ENCODE assay signal across 9 mouse cellular contexts in genomic region chrX:47976551-47976950, GRCm38 (mm10). TPM values are rescaled to one million over a fixed set of nuclear protein-coding genes. Genes with fewer than 3 reads are reported as not detected.
DNase-seq lines count a peak whose midpoint lies in the region; ATAC-seq lines count a peak whose summit lies in the region.
"Had no signal": no experiment of that assay in that cellular context is flagged by ENCODE, and none has a peak within 500 bp of the region (broad histone marks: within the 10 kb centered on the region; RNA-seq: fewer than 3 reads in every experiment).

No protein-coding gene starts in this region.

- no peaks in the 10 kb centered on the region for H3K4me1 ChIP-seq in hindbrain, embryonic 14.5 days (replicated peaks; ENCODE audit: control insufficient read depth, insufficient read depth, low read length)

- no peak for DNase-seq in frontal cortex, postnatal 10 days (ENCODE audit: low spot score in 2 of 2)
- DNase-seq in lung, adult 18-20 months: peak; percentile 23 to 43
- no peak for DNase-seq in lung, postnatal 14 days
- peak; percentile 29 for DNase-seq in c-Kit-positive CD71-negative TER-119-negative erythroid progenitor cells, embryonic 14.5 days (ENCODE audit: low read depth)
- no peak for DNase-seq in hindbrain, embryonic 14.5 days (ENCODE audit: low spot score)
- DNase-seq in yolk sac, embryonic 10.5 days (ENCODE audit: low spot score): no peak

- no peaks in the 10 kb centered on the region for H3K9me3 ChIP-seq in hindbrain, embryonic 14.5 days (ENCODE audit: control insufficient read depth, low read length)

- no peak overlapping the region for H3K27ac ChIP-seq in hindbrain, embryonic 14.5 days

- H3K36me3 ChIP-seq in hindbrain, embryonic 14.5 days (replicated peaks; ENCODE audit: control insufficient read depth, insufficient read depth): no peaks in the 10 kb centered on the region

- no peaks in the 10 kb centered on the region for H3K27me3 ChIP-seq in hindbrain, embryonic 14.5 days (ENCODE audit: control insufficient read depth, insufficient read depth, low read length)

- 81% methylated on average over 4 of the region's 4 CpGs for WGBS in hindbrain, embryonic 14.5 days

- H3K4me3 ChIP-seq in hindbrain, embryonic 14.5 days (replicated peaks; ENCODE audit: low read length): no peak overlapping the region
- H3K4me3 ChIP-seq: erythroblast, embryonic 14.5 days had no signal

- peak; percentile 96 for ATAC-seq in frontal cortex, adult (ENCODE audit: low TSS enrichment)
- peak; percentile 60 for ATAC-seq in neutrophil, adult 5-6 weeks (ENCODE audit: extremely low read depth, insufficient number of reproducible peaks, low FRiP score, poor library complexity, severe bottlenecking)
- no peak for ATAC-seq in hindbrain, embryonic 14.5 days (ENCODE audit: low FRiP score)

- no peak overlapping the region for H3K4me2 ChIP-seq in hindbrain, embryonic 14.5 days (replicated peaks)

- H3K9ac ChIP-seq in hindbrain, embryonic 14.5 days: no peak overlapping the region

RNA-seq across cellular contexts. Expression of gene Apln, which starts 58.1 kb away (rescaled TPM):
- 1.3 and 1.5 TPM in 2 replicates for total RNA-seq in neutrophil, adult 5-6 weeks (2017)
- 1.7 and 2.0 TPM in 2 replicates for polyA plus RNA-seq in hindbrain, embryonic 14.5 days (2014; fragmentation: Nextera tagmentation; extraction: Ambion mirVana)
- polyA plus RNA-seq: erythroblast, embryonic 14.5 days had no signal

Comparison
In these comparisons a context has a peak if more than half of its experiments do, and no peak if none do; other contexts are left out.
1. DNase-seq: peak in lung, adult 18-20 months (2 of 2) and c-Kit-positive CD71-negative TER-119-negative erythroid progenitor cells, embryonic 14.5 days (single experiment); none in frontal cortex, postnatal 10 days (0 of 2), lung, postnatal 14 days (single experiment), hindbrain, embryonic 14.5 days (single experiment) and yolk sac, embryonic 10.5 days (single experiment).